Mouse (Mus musculus) thymus, postnatal 36 days (tissue): ENCODE measurements around the gene Ubqln5.

Source experiments
- DNase-seq, 2 experiments: peaks; one replicate each; pipeline ENCODE4 v3.0.0; 2022; ENCODE audit warnings: mixed read lengths in 2 of 2

Gene Ubqln5

DNA sequence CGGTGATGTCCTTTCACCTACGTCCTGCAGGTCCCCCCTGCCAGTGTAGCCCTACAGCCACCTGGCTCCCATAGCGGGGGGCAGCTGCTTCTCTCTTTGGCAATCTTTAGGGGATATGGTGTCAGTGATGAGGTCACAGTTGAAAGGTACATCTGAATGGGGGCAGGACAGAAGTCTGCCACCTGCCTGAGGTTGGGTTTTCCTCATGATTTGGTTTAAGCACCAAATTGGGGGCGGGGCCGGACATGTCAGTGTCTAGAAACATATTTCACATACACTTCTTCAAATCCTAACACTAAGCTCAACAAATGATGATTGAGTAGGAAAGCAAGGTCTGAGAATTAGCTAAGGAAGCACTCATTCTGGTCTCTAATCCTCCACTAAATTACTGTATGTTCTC lies at the start of gene Ubqln5:
Gene Ubqln5, minus strand, starts transcription at position 101 of the 400 bp plus-strand sequence.
- DNase-seq: peak in 1 of 2 experiments; percentile 17

DNA sequence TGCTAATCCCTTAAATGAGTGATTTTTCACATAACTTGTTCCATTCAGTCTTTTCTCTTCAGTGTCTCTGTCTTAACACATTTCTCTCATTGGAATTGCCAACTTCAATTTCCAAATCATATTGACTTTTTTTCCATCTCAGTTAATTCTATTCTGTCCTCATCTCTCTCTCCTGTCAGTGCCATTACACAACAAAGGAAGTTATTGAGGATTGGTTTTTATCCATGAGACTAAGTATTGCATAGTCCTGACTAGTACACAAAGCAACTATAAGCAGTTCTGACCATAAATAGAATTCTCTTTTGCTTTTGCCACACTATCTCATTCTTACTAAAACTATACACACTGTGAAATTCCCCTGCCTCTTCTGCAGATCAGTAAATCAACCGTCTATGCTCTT lies 49.4 kb upstream of the Ubqln5 start:
- no peak for DNase-seq

DNA sequence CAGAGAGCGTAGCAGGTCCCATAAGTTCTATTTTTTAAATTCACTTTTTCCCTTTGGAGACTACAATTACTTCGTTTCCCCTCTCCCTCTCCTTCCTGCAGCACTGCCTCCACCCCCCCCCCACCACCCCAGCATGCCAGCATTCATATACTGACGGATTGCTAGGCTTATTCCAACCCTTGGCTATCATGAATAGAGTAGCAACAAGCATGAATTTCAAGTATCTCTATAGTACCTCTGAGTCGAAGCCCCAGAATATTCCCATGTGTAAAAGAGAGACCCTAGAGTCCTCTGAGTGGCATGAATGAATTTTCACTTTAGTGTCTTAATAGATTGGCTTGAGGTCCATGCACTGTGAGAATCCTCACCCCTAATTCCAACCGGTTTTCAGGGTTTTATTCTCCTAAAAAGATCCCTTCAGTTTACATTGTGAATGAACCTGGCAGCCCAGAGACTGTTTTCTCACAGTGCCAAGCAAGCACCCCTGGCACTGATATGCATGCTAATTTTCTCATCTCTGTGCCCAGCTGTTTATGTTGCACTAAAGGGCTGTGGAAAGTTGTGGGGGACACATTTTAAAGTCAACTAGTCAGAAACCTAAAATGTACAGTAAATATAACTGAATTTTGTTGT lies 48.9 kb upstream of the Ubqln5 start:
- DNase-seq: no peak

DNA sequence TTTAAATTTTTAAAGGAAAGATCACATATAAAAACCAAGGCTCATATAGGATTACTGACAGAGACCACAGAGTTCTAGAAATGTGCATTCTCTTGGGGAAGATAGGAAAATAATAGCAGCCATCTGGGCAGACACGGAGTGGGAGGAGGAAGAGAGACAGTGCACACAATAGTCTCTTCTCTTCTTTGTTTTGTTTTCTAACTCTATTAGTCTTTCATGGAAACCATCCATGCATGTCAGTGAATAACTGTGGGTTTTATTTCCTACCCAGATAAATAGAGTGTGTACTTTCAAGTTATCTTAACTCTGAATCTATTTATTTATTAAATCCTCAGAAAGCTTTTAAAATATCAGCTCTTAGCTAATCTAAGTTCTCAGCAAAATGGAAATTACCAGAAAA lies 45.5 kb upstream of the Ubqln5 start:
- DNase-seq: no peak

DNA sequence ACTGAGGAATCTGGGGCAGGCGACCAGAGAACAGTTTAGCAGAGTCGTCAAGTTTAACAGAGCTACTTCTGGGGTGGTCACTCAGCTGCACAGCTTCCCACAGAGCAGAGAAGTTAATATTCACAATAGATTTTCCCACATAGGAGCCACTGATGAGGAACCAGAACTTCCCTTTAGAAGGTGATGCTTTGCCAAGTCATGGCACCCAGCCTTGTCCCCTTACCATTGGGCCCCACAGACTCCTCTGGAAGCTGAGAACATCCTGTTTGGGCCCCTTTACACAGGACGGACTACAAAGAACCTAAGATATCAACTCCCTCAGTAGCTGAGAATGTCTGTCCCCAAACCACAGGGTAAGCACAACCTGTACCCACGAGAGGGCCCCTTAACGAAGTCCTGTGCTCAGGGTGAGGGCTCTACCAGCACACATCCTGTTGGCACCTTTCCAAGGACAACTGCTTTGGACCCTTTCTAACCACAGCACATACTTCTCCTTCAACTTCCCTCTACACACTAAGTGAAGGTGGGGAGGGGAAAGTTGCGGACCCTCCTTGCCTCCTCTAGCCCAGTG lies 40.1 kb upstream of the Ubqln5 start:
- DNase-seq: peak; percentile 14 to 28

DNA sequence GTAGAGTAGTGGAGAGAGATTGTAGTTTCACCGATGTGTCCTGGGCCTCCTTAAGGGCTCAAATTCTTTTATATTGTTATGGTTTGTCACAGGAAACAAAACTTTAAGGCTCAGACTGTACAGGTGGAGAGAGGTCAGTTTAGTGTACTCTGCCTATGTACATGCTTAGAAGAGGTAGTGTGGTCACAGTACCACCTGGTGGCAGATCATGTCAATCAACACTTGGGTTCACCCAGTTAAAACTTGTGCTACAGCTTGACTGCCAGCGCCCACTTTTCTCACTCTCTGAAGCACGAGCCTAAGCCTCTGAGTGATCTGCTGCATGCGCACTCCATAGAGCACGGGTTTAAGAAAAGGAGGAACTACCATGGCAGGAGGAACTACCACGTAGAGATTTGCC lies 37.5 kb upstream of the Ubqln5 start:
- peak; percentile 11 to 18 for DNase-seq

DNA sequence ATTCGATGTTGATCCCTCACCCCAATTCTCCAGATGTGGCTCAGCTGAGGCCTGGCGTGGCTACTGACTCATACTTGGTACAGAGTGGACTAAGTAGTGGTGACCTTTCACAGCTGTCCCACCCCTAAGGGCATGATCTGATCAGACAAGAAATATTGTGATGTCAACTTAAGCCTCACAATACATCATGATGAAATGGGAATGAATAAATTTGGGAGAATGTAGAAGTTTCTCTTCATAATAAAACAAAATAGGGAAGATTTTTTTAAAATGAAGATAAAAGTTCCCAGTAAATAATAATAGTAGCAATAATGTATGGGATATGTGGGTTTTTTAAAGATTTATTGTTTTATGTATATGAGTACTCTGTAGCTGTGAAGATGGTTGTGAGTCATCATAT lies 20.8 kb upstream of the Ubqln5 start, which contains the start of gene Ubqlnl:
Gene Ubqlnl, minus strand, starts transcription at position 101 of the 400 bp plus-strand sequence.
- no peak for DNase-seq

DNA sequence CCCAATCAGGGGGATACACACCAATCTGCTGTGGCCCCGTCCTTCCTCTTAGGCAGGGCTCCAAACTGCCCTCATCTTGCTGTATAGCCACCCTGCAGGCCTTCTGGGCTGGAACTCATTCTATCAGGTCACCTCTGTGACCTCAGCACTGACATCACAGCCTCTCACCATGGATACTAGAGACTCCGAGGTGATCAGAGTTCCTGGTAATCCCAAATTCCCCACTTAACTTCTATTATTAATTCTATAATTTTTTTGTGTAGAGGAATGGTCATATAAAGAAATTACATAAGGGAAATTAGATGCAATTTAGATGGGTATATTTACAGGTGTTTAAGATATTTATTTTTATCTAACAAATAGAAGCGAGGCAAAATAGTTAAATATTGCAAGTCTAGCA lies 13.6 kb upstream of the Ubqln5 start, which contains the start of gene Ubqln3:
Gene Ubqln3, minus strand, starts transcription at position 101 of the 400 bp plus-strand sequence.
- DNase-seq: no peak

DNA sequence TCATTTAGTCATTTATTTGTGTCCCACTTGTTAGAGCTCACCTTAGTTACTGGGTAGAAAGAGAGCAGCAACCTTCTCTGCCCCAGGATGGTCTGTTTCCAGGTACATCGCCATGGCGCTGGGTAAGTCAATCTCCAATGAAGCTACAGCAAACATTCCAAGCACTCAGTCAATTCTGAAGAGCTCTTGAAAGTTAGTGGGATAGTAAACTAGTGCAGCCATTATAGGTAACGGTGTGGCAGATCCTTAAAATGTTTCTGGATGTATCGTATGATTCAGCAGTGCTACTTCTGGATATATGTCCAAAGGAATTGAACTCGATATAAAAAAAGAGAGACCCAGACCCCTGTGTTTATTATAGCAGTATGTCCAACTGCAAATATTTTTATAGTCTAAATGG lies 7.7 kb upstream of the Ubqln5 start, which contains the start of gene Olfr643:
Gene Olfr643, minus strand, starts transcription at position 101 of the 400 bp plus-strand sequence.
- DNase-seq: no peak

DNA sequence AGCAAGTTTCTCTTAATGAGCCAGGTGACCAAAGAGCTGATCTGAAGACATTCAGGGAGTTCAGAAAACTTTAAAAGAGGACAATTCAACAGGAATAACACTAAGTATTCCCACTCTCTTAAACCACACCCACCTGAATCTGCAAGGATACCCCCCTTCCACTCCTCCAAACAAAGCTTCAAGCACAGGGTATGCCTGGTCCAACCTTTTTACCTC lies 25.0 kb downstream of the Ubqln5 start, which contains the start of gene Olfr646:
Gene Olfr646, plus strand, starts transcription at position 117 of the 216 bp plus-strand sequence.
- DNase-seq: no peak

DNA sequence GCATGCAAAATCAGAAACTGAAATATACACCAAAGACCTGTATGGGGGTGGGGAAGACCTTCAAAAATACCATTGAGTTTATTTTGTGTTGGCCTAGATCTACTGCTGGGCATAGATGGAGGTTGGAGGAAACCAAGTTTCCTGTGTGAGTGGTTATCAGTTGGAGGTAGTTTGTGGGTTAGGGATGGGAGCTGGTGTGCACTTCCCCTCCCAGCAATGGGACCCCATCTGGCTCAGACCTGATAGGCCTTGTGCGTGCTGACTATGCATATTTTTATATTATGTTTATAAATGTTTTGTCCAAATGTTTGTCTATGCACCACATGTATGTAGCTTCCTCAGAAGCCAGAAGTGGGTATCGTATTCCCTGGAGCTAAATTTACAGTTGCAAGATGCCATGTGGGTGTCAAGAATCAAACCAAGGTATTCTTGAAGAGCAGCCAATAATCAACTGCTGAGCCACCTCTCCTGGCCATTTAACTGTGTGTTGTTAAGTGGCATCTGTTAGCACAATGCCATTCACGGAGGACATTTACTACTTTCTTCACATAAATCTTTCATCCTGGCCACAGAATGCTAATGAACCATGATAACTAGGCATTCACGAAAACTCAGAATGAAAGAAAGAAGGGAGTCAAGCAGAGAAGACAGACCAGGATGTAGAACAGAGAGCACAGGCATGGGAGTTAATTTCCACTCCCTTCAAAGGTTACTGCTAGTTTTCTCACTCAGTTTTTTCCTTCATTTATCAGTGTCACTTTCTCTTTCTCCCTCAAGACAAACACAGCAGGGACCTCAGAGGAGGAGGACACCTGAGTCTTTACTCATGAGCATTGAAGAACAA lies 25.5 kb downstream of the Ubqln5 start:
- no peak for DNase-seq

DNA sequence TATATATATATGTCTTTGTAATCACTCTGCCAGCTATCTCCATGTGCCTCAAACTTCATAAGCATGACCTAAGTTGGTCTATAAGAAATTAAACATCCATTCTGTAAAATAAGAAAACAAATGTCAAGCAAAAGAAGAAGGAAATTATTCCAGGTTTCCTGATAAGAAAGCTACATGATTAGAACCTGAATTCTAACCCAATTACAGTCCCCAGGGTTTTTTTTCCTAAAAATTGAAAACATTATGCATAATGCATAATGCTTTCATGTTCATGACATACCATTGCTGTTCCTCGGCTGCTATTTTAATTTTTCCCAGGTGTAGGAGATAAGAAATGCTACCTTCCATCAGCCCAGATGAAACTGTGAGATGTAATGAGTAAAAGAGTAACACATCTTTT lies 44.3 kb downstream of the Ubqln5 start, which contains the start of gene Olfr645:
Gene Olfr645, minus strand, starts transcription at position 101 of the 400 bp plus-strand sequence.
- DNase-seq: no peak
